Mouse (Mus musculus) cerebellum, adult (tissue): Measurements from ENCODE around the gene Rlbp1.
A peak's percentile ranks its signal among the peaks of the same experiment; 100 is the strongest.

Source experiments
- ATAC-seq: cut with Nextera tagmentation; 2 replicates; pipeline ENCODE4 v1.9.2; 2017; ENCODE audit warnings: mild to moderate bottlenecking, moderate library complexity, mixed read lengths; ENCODE audit not compliant: insufficient number of reproducible peaks, low FRiP score, low TSS enrichment

Gene Rlbp1

DNA sequence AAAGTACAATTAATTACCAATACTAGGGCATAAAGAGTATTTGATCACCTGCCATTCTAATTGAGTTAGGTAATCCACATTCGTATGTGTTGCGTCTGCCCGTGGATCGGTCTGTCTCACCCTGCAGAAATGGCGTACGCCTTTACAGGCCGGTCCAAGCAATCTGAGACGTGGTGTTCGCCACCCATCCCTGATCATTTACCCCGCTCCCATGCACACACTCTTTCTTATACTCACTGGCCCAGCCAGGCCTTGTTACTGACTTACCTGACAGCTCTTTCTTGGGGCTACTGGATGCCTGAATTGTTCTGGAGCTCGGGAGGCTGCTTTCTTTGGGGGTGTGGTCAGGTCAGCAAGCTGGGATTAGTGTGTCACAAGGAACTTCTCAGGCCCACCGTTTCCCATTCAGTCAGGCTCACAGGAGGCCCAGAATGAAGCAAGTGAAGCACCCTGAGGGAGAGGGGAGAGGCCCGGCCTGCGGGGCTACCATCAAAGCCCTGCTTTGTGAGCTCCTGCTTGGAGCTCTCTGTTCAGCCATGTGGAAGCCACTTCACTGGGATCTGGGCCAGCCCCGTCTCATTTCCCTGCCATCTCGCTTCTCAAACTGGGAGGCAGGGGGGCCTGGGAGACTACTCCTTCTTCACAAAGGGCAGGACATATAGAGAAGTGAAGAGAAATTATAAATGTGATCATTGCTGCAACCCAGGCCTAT lies at the start of gene Rlbp1:
Gene Rlbp1 (minus strand): TSS at position 627 of the 712 bp plus-strand sequence.
- no peak for ATAC-seq

DNA sequence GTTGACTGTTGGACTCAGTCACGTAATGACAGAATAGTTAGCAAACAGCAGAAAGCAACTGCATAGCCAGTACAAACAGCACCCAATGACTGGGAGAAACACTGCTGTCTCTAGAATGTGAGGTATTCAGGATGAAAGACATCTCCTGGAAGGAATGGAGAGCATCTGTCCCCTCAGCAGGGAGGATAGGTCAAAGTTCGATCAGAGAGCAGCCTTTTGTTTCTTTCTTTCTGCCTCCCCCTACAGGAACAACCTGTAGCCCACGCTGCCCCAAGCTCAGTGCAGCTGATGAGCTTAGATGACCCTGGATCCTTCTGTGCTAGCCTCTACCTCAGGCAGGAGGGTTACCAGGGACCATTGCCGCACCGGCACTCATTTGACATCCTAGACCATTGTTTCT lies 41.4 kb upstream of the Rlbp1 start:
- no peak for ATAC-seq

DNA sequence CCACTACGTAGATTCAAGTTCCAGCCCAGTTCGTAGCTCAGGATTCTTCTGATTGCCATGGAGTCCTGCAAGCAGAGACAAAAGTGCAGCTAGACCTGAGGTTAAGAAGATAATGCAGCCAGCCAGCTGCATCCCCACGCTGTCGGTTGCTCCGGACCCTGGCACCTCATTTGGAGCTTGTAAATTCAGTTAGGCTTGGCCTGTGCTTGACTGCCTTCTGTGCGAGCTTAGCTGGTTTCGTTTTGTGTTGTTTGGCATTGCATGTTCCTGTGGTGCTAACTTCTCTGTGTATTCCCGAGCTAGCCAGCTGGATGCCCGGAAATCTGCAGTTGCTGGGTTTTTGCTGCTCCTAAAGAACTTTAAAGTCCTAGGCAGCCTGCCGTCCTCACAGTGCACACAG lies 39.0 kb upstream of the Rlbp1 start:
- no peak for ATAC-seq

DNA sequence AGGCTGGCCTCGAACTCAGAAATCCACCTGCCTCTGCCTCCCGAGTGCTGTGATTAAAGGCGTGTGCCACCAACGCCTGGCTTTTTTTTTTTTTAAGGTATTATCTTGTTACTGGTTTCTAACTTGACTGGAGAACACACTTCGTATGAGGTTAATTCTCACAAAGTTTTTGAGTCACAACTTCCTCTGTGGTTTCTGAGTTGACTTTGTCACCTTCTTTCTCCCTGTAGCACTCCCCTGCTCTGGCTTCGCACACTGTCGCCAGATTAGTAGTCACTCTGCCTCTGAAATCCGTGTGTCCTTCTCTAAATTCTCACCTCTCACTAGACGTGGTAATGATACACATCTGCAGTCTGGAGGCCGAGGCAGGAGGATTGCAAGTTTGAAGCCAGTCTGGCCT lies 36.0 kb upstream of the Rlbp1 start:
- ATAC-seq, result no peak

DNA sequence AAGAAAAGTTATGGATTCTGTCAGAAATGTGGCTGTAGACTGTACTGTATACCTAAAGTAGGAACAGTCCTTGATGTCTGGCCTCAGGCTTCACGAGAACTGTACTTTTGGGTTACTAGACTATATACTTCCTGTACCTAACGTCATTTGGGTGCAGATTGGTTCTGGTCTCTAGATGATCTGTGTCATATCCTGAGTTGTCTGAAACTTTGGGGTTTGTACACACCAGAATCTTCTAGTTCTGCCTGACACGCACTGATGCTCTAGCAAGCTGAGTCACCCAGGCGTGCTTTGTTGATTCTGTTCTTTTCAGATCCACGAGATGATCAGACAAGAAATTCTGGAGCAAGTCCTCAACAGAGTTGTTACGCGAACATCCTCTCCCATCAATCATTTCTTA lies 33.1 kb upstream of the Rlbp1 start:
- no peak for ATAC-seq

DNA sequence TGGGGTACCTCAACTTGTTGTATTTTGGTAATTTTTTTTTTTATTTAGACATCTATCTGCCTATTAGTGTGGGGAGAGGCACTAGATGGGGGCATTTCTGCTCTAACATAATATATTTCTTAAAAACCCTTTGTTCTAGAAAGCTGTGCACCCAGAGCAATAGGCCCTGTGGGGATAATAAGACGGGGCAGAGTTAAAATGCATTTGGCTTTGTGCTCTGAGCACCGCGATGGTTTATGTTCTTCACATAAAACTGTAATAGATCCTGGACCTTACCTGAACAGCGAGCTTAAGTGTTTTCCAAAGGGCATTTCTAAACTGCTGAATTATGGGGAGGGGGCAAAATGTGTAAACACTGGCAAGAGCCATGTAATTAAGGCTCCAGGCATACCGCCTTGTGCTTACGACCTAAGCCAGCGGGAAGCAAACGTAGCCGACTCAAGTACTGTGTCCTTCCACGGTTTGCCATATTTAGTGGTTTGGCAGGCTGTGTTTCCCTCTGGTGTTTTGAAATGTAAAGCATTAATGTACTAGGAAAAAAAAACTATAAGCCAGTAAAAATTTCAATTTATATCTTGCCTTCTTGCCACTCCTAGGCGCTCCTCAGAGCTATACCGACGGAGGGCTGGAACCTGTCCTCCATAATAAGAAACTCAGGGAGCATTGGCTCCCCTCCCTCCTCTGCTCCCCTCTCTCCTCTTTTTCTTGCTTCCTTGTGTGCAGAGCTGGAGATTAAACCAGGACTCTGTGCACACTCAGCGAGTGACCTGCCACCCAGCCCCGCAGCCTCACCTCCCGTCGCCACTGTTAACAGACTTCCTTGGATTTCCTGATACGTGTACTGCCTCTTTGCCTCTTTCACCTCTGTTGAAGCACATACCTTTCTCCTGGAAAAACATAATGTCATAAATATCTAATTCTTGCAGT lies 27.9 kb upstream of the Rlbp1 start:
- no peak for ATAC-seq

DNA sequence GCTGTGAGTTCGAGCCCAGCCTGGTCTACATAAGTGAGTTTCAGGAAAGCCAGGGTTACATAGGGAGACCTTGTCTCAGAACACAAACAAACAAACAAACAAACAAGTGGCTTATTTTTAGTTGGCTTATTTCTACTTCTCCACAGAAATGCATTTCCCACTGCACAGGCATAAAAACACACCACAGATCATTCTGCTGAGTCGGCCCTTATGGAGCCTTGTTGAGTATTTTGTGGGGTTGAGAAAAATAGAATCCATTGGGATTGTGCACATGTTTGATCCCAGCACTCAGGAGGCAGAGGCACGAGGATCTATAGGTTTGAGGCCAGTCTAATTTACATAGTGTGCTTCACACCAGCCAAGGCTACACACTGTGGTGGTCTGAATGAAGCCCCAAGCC lies 13.4 kb upstream of the Rlbp1 start:
- ATAC-seq, result no peak

DNA sequence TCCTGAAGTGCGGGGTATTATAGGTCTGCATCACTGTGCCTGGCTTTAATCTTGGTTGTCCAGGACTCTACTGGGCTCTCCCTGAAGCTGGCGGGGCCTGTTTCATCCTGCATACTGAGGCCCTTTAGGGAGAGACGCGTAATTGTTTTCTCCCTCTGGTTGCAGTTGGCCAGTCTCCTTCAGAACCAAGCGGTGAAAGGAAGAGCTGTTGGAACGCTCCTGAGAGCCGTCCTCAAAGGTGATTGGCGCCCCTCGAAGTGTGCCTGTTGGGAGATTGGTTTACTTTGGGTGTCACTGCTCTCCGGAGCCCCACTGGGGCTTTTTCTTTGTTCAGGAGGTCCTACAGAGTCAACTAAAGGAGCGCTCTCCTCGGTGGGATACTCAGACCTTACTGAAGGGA lies 12.1 kb upstream of the Rlbp1 start:
- ATAC-seq, result no peak

DNA sequence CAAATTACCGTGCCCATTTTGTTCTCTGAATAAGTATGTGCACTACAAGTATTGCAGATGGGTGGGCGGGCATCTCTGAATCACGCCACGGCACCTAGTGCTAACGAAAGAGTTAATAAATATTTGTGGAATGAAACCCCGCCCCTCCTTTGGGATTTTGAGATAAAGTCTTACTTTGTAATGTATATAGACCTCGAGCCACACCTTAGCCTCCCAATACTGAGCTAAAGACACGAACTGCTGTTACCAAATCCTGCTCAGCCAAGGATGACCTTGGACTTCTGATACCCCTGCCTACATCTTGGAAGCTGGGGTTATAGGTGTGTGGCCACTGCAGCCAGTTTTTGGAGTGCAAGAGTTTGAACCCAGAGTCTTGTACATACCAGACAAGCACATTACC lies 11.6 kb upstream of the Rlbp1 start:
- ATAC-seq, result no peak

DNA sequence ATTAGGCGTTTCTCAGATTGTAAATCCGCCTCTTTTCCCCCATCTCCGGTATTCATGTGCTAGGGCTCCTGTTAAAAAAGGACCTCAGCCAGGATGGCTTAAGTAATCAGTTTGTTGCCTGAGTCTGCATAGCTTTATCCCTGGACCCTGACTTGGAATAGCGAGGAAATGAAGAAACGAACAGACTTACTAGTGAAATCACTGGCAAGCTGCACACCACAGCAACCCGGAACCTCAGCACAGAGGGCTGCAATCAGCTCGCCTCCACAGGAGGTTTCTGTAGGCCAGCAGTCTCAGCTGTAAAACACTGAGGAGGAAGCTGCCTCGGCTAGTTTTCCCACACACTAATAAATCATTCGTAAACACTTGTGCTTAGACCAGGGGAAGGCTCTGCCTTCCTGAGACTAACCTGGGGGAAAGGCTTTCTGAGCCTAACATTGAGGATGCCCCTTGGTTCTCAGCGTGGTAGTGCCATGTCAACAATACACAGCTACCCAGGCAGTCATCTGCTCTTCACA lies 10.7 kb upstream of the Rlbp1 start:
- ATAC-seq, result no peak

DNA sequence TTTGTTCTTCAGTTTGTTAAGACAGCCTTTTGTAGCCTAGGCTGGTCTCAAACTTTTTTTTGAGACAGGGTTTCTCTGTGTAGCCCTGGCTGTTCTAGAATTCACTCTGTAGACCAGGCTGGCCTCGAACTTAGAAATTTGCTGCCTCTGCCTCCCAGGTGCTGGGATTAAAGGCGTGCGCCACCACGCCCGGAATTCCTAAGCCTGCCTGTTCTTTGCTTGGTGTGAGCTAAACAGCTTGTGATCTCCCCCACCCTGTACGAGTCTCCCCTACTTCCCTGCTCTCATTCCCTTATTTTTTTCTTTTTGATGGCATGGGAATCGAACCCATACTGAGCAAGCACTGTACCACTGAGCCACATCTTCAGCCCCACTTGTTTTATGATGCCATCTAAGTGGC lies 8.3 kb upstream of the Rlbp1 start:
- no peak for ATAC-seq

DNA sequence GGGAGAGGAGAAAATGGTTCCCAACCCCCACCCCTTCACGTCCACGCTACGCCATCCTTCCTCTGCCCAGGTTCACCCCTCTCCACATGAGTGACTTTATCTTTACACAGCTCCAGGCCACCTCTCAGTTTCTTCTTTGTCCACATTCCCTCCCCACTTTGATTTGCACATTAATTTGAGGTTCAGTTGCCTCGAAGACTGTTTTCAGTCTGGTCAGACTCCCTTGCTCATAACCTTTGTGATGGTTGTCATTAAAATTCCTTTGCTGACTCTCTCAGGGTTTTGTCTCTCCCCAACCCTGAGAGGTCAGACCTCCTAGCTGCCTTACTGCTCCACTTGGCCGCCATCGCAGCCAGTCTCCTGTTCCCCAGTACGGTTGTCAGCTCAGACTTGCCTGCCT lies 7.8 kb upstream of the Rlbp1 start:
- ATAC-seq, result no peak

DNA sequence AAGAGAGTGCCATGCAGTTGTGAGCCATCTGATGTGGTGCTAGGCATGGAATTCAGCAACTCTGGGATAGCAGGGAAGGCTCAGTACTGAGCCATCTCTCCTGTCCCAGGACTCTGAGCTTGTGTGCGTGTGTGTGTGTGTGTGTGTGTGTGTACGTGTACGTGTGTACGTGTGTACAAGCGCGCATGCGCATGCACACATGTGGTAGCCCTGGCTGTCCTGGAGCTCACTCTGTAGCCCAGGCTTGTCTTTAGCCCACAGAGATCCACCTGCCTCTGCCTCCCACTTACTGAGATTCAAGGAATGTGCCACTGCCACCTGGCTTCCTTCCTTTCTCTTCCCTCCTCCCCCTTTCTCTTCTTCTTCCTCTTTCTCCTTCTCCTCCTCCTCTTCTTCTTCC lies 7.1 kb upstream of the Rlbp1 start:
- no peak for ATAC-seq

DNA sequence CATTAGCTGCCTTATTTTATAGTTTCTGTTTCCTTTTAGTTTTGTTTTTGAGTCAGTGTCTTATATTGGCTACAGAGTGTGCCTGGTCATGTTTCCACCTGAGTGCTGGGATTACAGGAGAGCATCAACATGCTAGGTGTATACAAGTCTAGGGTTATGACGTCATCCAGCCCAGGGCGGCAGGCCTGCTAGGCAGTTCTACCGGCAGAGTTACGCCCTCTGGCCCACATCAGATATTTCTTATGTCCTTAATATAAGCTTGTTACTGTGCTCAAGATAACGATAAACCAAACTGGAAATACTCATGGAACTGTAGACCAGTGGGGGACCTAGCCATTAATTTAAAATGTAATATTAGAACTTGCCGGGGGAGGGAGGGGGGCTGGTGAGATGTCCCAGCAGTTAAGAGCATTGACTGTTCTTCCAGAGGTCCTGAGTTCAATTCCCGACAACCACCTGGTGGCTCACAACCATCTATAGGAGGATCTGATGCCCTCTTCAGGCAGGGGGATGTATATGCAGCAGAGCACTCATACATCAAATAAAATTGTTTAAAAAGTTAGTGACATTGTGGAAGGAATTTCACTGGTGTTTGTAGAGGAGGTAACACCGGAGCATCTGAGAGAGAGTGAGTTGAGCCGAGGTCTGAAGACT lies 6.1 kb upstream of the Rlbp1 start:
- ATAC-seq, result no peak

DNA sequence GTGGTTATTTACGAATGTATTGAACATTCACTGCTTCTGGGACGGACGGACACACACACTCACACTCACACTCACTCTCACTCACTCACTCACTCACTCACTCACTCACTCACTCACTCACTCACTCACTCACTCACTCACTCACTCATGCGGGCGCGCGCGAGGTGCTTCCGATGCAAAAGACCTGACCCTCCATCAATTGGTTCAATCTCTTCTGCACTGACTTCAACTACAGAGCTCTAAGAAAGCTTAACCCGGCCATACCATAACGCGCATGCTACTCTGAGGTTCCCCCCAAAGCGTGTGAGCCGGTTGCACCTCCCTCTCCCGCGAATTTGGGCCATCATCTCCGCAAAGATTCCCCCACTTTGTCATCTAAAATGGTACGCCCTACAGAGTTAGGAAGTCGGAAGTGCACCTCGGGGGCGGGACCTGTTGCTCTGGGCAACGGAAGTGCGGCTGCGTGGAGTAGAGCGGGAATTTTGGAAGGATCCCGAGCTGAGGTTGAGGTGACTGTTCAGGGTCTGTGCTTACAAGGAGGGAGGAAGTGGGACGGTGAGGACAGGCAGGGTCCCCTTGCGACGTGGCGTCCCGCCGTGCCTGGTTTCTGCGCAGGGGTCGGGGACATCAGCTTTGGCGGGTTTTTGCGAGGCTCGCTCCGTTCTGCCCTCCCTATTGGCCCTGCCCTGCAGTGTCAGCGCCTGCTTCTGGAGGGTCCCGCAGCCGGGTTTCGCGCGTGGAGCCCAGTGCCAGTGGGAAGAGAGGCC lies 5.2 kb upstream of the Rlbp1 start, which contains the start of gene Fanci:
Gene Fanci (plus strand): TSS at position 47 of the 767 bp plus-strand sequence.
- peak; percentile 89 for ATAC-seq

DNA sequence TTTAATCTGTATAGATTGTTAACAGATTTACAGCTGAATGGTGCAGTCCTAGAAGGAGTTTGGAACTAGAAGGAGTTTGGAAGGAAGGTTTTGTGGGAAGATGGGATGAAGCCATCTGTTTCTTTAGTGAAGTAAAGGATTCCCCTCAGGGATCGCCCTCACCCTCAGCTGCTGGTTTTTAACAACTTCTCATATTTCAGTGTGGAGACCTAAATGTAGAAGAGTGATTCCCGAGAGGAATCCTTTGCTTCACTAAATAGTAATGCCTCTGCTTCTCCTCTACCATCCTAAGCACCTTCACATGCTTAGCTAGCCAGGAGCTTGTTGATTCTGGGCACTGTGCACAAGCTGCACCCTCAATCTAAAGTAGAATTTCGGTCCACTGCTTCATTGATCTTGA lies 4.6 kb upstream of the Rlbp1 start:
- no peak for ATAC-seq

DNA sequence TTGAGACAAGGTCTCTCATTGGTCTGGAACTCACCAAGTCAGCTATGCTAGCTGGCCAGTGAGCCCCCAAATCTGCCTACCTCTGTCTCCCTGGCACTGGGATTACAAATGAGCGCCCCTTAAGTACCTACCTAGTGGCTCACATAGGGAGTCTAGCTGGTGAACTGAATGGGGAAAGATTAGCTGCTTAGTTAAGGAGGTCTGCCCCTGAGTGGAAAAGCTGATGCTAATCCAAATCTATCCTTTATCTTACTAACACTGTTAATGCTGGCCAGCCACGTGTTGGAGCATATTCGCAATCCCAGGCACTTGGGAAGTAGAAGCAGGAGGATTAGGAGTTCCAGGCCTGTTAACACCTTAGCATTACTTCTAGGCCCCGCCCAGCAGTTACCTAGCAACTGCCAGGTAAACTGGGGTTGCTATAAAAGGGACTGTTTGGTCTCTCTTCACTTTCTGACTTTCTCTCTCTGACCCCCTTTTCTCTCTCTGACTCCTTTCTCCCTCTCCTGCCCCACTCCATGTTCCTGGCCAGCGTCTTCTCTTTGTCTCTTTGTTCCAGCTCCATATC lies 3.4 kb upstream of the Rlbp1 start:
- ATAC-seq, result no peak

DNA sequence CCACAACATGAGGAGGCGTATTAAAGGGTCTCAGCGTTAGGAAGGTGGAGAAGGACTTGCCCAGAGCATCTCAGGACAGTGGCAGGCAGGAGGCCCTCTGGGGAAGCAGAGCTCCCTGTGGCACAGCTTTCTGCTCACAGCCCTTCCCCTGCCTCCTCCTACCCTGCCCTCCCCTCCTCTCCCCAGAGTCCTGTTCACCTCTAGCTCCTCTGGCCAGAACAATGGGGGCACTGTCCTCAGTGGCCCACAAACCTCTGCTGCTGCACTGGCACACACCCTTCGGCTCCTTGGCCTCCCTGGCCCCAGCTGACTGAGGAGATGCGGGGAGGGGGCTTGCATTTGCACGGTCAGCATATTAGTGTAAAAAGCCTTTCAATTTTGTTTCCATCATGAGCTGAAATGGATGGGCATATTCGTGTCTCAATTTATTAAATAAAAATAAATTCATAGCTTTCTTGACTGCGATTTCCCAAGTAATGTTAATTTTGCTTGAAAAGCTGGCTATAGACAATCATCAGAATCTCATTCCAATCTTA lies 1.9 kb upstream of the Rlbp1 start:
- no peak for ATAC-seq

DNA sequence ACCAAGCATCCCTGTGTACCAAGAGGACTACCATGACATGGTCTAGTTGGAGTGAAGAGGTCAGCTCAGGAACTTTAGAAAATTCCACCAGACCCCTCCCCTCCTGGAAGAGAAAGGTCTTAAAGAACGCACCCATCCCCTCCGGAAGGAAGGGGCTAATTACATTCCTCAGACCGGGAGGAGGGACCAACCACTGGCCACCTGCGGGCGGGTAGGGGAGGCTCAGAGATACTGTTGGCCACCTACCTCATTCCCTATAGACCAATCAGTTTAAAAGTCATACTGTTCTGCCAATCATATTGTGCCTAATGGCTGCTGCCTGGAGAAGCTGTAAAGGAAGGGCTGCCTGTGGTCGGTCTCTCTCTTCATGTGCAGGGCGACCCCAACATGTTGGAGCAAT lies 1.1 kb upstream of the Rlbp1 start:
- no peak for ATAC-seq

DNA sequence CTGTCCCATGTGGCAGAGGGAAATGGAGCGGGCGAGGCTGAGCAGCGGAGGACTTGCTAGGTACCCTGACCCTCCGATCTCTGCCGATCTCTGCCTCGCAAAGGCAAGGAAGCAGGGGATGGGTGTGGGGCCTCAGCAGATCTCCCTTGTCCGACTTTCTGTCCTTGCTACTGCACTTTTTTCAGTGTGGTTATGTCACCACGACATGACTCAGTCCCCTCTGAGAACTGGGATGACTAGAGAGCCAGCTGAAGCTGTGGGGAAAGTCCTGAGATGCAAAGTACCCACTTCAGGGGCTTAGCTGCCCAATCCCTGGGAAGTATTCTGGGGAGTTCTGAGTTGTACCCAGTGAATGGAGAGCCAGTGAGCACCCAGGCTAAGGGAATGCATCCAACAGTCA lies 292 bp upstream of the Rlbp1 start:
- no peak for ATAC-seq
